In genomic region chr16:35508581-35508980, GRCm38 (mm10) we compare ENCODE assay signal across 24 mouse cellular contexts. TPM values are rescaled to one million over a fixed set of nuclear protein-coding genes. Genes with fewer than 3 reads are reported as not detected.
DNase-seq lines count a peak whose midpoint lies in the region; ATAC-seq and TF ChIP-seq lines count a peak whose summit lies in the region.
"Had no signal": no experiment of that assay in that cellular context is flagged by ENCODE, and none has a peak within 500 bp of the region (broad histone marks: within the 10 kb centered on the region; RNA-seq: fewer than 3 reads in every experiment).

No protein-coding gene starts in this region.

- H3K27me3 ChIP-seq in Patski = no peaks in the 10 kb centered on the region
- H3K27me3 ChIP-seq in forebrain, embryonic 11.5 days (ENCODE audit: control insufficient read depth, insufficient read depth, low read length) = no peaks in the 10 kb centered on the region
- H3K27me3 ChIP-seq: embryonic facial prominence, embryonic 15.5 days; heart, embryonic 15.5 days; hindbrain, embryonic 13.5 days; intestine, embryonic 15.5 days had no signal

- no peaks in the 10 kb centered on the region; the same call in 1 of the 2 replicates for H3K9me3 ChIP-seq in forebrain, embryonic 11.5 days (ENCODE audit: control insufficient read depth, low read length)
- H3K9me3 ChIP-seq: embryonic facial prominence, embryonic 15.5 days; heart, embryonic 10.5 days; heart, embryonic 15.5 days; hindbrain, embryonic 13.5 days; intestine, embryonic 15.5 days had no signal

- no peak for ATAC-seq in Patski
- ATAC-seq in forebrain, embryonic 11.5 days (replicated peaks; ENCODE audit: low FRiP score) = no peak
- ATAC-seq: forebrain, embryonic 14.5 days; hindbrain, postnatal 0 days; intestine, embryonic 15.5 days had no signal

- TF ChIP-seq CTCF in Patski (IDR thresholded peaks at IDR 0.05) = no peak

- no peak overlapping the region for H3K4me3 ChIP-seq in forebrain, embryonic 11.5 days (ENCODE audit: low read depth, low read length)
- H3K4me3 ChIP-seq: embryonic facial prominence, embryonic 15.5 days; gastrocnemius, adult 2 months; heart, embryonic 10.5 days; heart, embryonic 15.5 days; hindbrain, embryonic 13.5 days; intestine, embryonic 15.5 days had no signal

- no peak overlapping the region for H3K4me2 ChIP-seq in forebrain, embryonic 11.5 days (ENCODE audit: low read depth, low read length, severe bottlenecking)
- H3K4me2 ChIP-seq: embryonic facial prominence, embryonic 15.5 days; heart, embryonic 15.5 days; hindbrain, embryonic 13.5 days; intestine, embryonic 15.5 days had no signal

- no peaks in the 10 kb centered on the region for H3K4me1 ChIP-seq in forebrain, embryonic 11.5 days (replicated peaks; ENCODE audit: control insufficient read depth, insufficient read depth, low read length)
- H3K4me1 ChIP-seq: embryonic facial prominence, embryonic 15.5 days; intestine, embryonic 15.5 days had no signal

- 91% methylated on average over 6 of the region's 6 CpGs for WGBS in forebrain, embryonic 11.5 days

- H3K36me3 ChIP-seq in forebrain, embryonic 11.5 days (ENCODE audit: control insufficient read depth, insufficient read depth, low read length) = no peaks in the 10 kb centered on the region
- H3K36me3 ChIP-seq: embryonic facial prominence, embryonic 15.5 days; heart, embryonic 10.5 days; heart, embryonic 15.5 days; hindbrain, embryonic 13.5 days; intestine, embryonic 15.5 days had no signal

- H3K27ac ChIP-seq in forebrain, embryonic 11.5 days (ENCODE audit: low read depth, low read length) = no peak overlapping the region
- H3K27ac ChIP-seq: embryonic facial prominence, embryonic 15.5 days; gastrocnemius, adult 2 months; heart, embryonic 15.5 days; hindbrain, embryonic 13.5 days; hindbrain, postnatal 0 days; intestine, embryonic 15.5 days had no signal

- H3K9ac ChIP-seq in forebrain, embryonic 11.5 days (ENCODE audit: low read length) = no peak overlapping the region
- H3K9ac ChIP-seq: embryonic facial prominence, embryonic 15.5 days; heart, embryonic 15.5 days; hindbrain, embryonic 13.5 days; intestine, embryonic 15.5 days had no signal

- in situ Hi-C loops in Patski (cut with MboI; ENCODE audit: low pct_unique_long_range_greater_than_20kb) = no loop called here

- CTCF ChIA-PET in Patski (lab: Charles Lee) = interaction anchor here (1.4 to 2.0 kb wide), 3 partner anchors 16 to 32 kb away, joined by 3 to 9 read pairs (median 3); partner anchors contain the start of gene Sema5b

- POLR2A ChIA-PET in Patski (lab: Charles Lee) = interaction anchor here (0.7 kb wide), 1 partner anchor 97 kb away, joined by 3 read pairs; no protein-coding TSS in a partner anchor

- DNase-seq in 3134 (ENCODE audit: extremely low read depth, insufficient read length, low spot score) = peak; percentile 54
- peak; percentile 100 for DNase-seq in 3T3-L1 (ENCODE audit: low read depth, low spot score)
- DNase-seq in Patski (ENCODE audit: low read depth, low spot score) = peak; percentile 56
- DNase-seq in fibroblast of lung, adult 2 months (ENCODE audit: low read depth) = peak; percentile 50
- no peak for DNase-seq in layer of hippocampus, postnatal 10 days (ENCODE audit: low spot score in 2 of 2)
- DNase-seq in ovary, postnatal 10 days (ENCODE audit: low spot score) = no peak
- no peak for DNase-seq in forebrain, embryonic 11.5 days (ENCODE audit: low spot score)
- DNase-seq: adrenal gland, postnatal 14 days; cerebellum, adult 18-20 months; cerebellum, postnatal 10 days; gastrocnemius, adult 2 months; gastrocnemius, postnatal 36 days; heart, adult 18-20 months; heart, postnatal 14 days; kidney, adult 18-20 months had no signal

RNA-seq across cellular contexts. Expression of gene Pdia5, which starts 17.9 kb away (rescaled TPM):
- 22.2 TPM for polyA plus RNA-seq in Patski (2021)
- 1 to 10 TPM; 5.0 to 5.2 TPM for total RNA-seq in layer of hippocampus, postnatal 10 days (2021)
- 7.8 and 9.3 TPM in 2 replicates for polyA plus RNA-seq in forebrain, embryonic 11.5 days (2014; fragmentation: Nextera tagmentation; extraction: Ambion mirVana)

RNA-seq across cellular contexts. Expression of gene Sema5b, which starts 32.4 kb away (rescaled TPM):
- 22.4 TPM for polyA plus RNA-seq in Patski (2021)
- 10 to 100 TPM; 29.4 to 30.9 TPM for total RNA-seq in layer of hippocampus, postnatal 10 days (2021)
- polyA plus RNA-seq in forebrain, embryonic 11.5 days (2014; fragmentation: Nextera tagmentation; extraction: Ambion mirVana) = 58.0 and 62.6 TPM in 2 replicates
- total RNA-seq: hematopoietic stem cell, adult 5-6 weeks had no signal
- polyA plus RNA-seq: C2C12 had no signal

Comparison
In these comparisons a context has a peak if more than half of its experiments do, and no peak if none do; other contexts are left out.
1. DNase-seq: peak in 3134 (single experiment), 3T3-L1 (single experiment), Patski (single experiment) and fibroblast of lung, adult 2 months (single experiment); none in layer of hippocampus, postnatal 10 days (0 of 2), ovary, postnatal 10 days (single experiment) and forebrain, embryonic 11.5 days (single experiment).